Mouse (Mus musculus): ENCODE data around the gene Cyb5d1. TPM values are rescaled to one million over a fixed set of nuclear protein-coding genes. Genes with fewer than 3 reads are reported as not detected.

The Cyb5d1 gene
- total and polyA plus RNA-seq, 3 experiments, result 19.9 to 32.1 (median 27.9) TPM

- no peaks in the 10 kb centered on the region for H3K79me2 ChIP-seq (replicated peaks; ENCODE audit: control insufficient read depth, insufficient read depth, low read length)
- intact Hi-C loops (cut with DNase I), result loop anchor here (5.0 kb wide), 1 partner anchor 163 kb away; no protein-coding TSS in a partner anchor
Measured at GRCm38 (mm10) chr11:69430631-69431030, 35.2 kb upstream of the Cyb5d1 start.

GRCm38 (mm10) chr11:69429313-69429712, 33.9 kb upstream of the Cyb5d1 start:
- Histone ChIP-seq H3K4me3 (no peak overlapping the region), H3K4me1 (ENCODE audit: control insufficient read depth, insufficient read depth, low read length) (peaks cover 2% of the 10 kb centered on the region), H3K9ac (ENCODE audit: low read depth, low read length) (no peak overlapping the region), H3K27ac (no peak overlapping the region), H3K36me3 (ENCODE audit: control insufficient read depth, insufficient read depth, low read length) (no peaks in the 10 kb centered on the region), H3K79me2 (replicated peaks; ENCODE audit: control insufficient read depth, insufficient read depth, low read length) (no peaks in the 10 kb centered on the region), H3K27me3 (ENCODE audit: control insufficient read depth, insufficient read depth, low read length) (no peaks in the 10 kb centered on the region)
- WGBS, result 27% methylated on average over 2 of the region's 2 CpGs
- intact Hi-C loops (cut with DNase I), result no loop called here
- TF ChIP-seq CTCF (IDR thresholded peaks at IDR 0.05) (no peak), POLR2A (IDR thresholded peaks at IDR 0.05; ENCODE audit: insufficient read depth, low read depth, low read length) (no peak), EP300 (IDR thresholded peaks at IDR 0.05; ENCODE audit: insufficient read depth, low read depth, low read length) (no peak)
- peak in 1 of 2 experiments; percentile 53 for DNase-seq

More at GRCm38 (mm10) chr11:69430631-69431030, 35.2 kb upstream of the Cyb5d1 start:
- Histone ChIP-seq H3K4me1 (ENCODE audit: control insufficient read depth, insufficient read depth, low read length) (peaks cover 2% of the 10 kb centered on the region), H3K36me3 (ENCODE audit: control insufficient read depth, insufficient read depth, low read length) (no peaks in the 10 kb centered on the region), H3K27ac (no peak overlapping the region), H3K9ac (ENCODE audit: low read depth, low read length) (no peak overlapping the region), H3K27me3 (ENCODE audit: control insufficient read depth, insufficient read depth, low read length) (no peaks in the 10 kb centered on the region), H3K4me3 (no peak overlapping the region)
- TF ChIP-seq CTCF (IDR thresholded peaks at IDR 0.05), result no peak
- TF ChIP-seq POLR2A (IDR thresholded peaks at IDR 0.05; ENCODE audit: insufficient read depth, low read depth, low read length), result no peak
- no peak for TF ChIP-seq EP300 (IDR thresholded peaks at IDR 0.05; ENCODE audit: insufficient read depth, low read depth, low read length)
- DNase-seq, result no peak
- 93% methylated on average over 15 of the region's 15 CpGs for WGBS

GRCm38 (mm10) chr11:69428751-69429150, 33.3 kb upstream of the Cyb5d1 start:
- no peak overlapping the region for H3K4me3 ChIP-seq
- H3K9ac ChIP-seq (ENCODE audit: low read depth, low read length), result no peak overlapping the region
- no peaks in the 10 kb centered on the region for H3K79me2 ChIP-seq (replicated peaks; ENCODE audit: control insufficient read depth, insufficient read depth, low read length)
- H3K4me1 ChIP-seq (ENCODE audit: control insufficient read depth, insufficient read depth, low read length), result peaks cover 2% of the 10 kb centered on the region
- no peaks in the 10 kb centered on the region for H3K36me3 ChIP-seq (ENCODE audit: control insufficient read depth, insufficient read depth, low read length)
- no peak overlapping the region for H3K27ac ChIP-seq
- intact Hi-C loops (cut with DNase I), result no loop called here
- H3K27me3 ChIP-seq (ENCODE audit: control insufficient read depth, insufficient read depth, low read length), result no peaks in the 10 kb centered on the region
- 32% methylated on average over 4 of the region's 4 CpGs for WGBS
- peak in 1 of 2 experiments; percentile 55 for DNase-seq
- TF ChIP-seq POLR2A (IDR thresholded peaks at IDR 0.05; ENCODE audit: insufficient read depth, low read depth, low read length) (no peak), CTCF (IDR thresholded peaks at IDR 0.05) (no peak), EP300 (IDR thresholded peaks at IDR 0.05; ENCODE audit: insufficient read depth, low read depth, low read length) (no peak)

GRCm38 (mm10) chr11:69426246-69426645, 30.8 kb upstream of the Cyb5d1 start:
- intact Hi-C loops (cut with DNase I), result no loop called here
- Histone ChIP-seq H3K4me3 (no peak overlapping the region), H3K27ac (no peak overlapping the region), H3K36me3 (ENCODE audit: control insufficient read depth, insufficient read depth, low read length) (no peaks in the 10 kb centered on the region), H3K79me2 (replicated peaks; ENCODE audit: control insufficient read depth, insufficient read depth, low read length) (no peaks in the 10 kb centered on the region), H3K4me1 (ENCODE audit: control insufficient read depth, insufficient read depth, low read length) (no peaks in the 10 kb centered on the region), H3K9ac (ENCODE audit: low read depth, low read length) (no peak overlapping the region), H3K27me3 (ENCODE audit: control insufficient read depth, insufficient read depth, low read length) (no peaks in the 10 kb centered on the region)
- WGBS, result 86% methylated on average over 2 of the region's 2 CpGs
- DNase-seq, result no peak
- TF ChIP-seq EP300 (IDR thresholded peaks at IDR 0.05; ENCODE audit: insufficient read depth, low read depth, low read length) (no peak), POLR2A (IDR thresholded peaks at IDR 0.05; ENCODE audit: insufficient read depth, low read depth, low read length) (no peak), CTCF (IDR thresholded peaks at IDR 0.05) (no peak)

- Histone ChIP-seq H3K9ac (ENCODE audit: low read depth, low read length) (no peak overlapping the region), H3K4me1 (ENCODE audit: control insufficient read depth, insufficient read depth, low read length) (peaks cover 2% of the 10 kb centered on the region), H3K36me3 (ENCODE audit: control insufficient read depth, insufficient read depth, low read length) (no peaks in the 10 kb centered on the region), H3K4me3 (no peak overlapping the region), H3K27me3 (ENCODE audit: control insufficient read depth, insufficient read depth, low read length) (no peaks in the 10 kb centered on the region), H3K79me2 (replicated peaks; ENCODE audit: control insufficient read depth, insufficient read depth, low read length) (no peaks in the 10 kb centered on the region), H3K27ac (no peak overlapping the region)
- no peak for DNase-seq
- 61% methylated on average over 6 of the region's 6 CpGs for WGBS
- TF ChIP-seq CTCF (IDR thresholded peaks at IDR 0.05) (no peak), POLR2A (IDR thresholded peaks at IDR 0.05; ENCODE audit: insufficient read depth, low read depth, low read length) (no peak), EP300 (IDR thresholded peaks at IDR 0.05; ENCODE audit: insufficient read depth, low read depth, low read length) (no peak)
- intact Hi-C loops (cut with DNase I), result no loop called here
Measured at GRCm38 (mm10) chr11:69423885-69424284, 28.5 kb upstream of the Cyb5d1 start.

GRCm38 (mm10) chr11:69422842-69423241, 27.4 kb upstream of the Cyb5d1 start:
- no peaks in the 10 kb centered on the region for H3K27me3 ChIP-seq (ENCODE audit: control insufficient read depth, insufficient read depth, low read length)
- H3K4me3 ChIP-seq, result no peak overlapping the region
- TF ChIP-seq POLR2A (IDR thresholded peaks at IDR 0.05; ENCODE audit: insufficient read depth, low read depth, low read length) (no peak), CTCF (IDR thresholded peaks at IDR 0.05) (no peak), EP300 (IDR thresholded peaks at IDR 0.05; ENCODE audit: insufficient read depth, low read depth, low read length) (no peak)
- WGBS, result 88% methylated on average over 10 of the region's 10 CpGs
- intact Hi-C loops (cut with DNase I), result no loop called here
- DNase-seq, result no peak
- H3K79me2 ChIP-seq (replicated peaks; ENCODE audit: control insufficient read depth, insufficient read depth, low read length), result no peaks in the 10 kb centered on the region
- H3K4me1 ChIP-seq (ENCODE audit: control insufficient read depth, insufficient read depth, low read length), result peaks cover 2% of the 10 kb centered on the region
- no peaks in the 10 kb centered on the region for H3K36me3 ChIP-seq (ENCODE audit: control insufficient read depth, insufficient read depth, low read length)
- H3K9ac ChIP-seq (ENCODE audit: low read depth, low read length), result no peak overlapping the region
- H3K27ac ChIP-seq, result no peak overlapping the region

Measured in heart, adult 2 months (tissue).